Mouse (Mus musculus) hindbrain, embryonic 11.5 days (tissue): ENCODE measurements around the gene Gm3043. TPM values are rescaled to one million over a fixed set of nuclear protein-coding genes. Genes with fewer than 3 reads are reported as not detected.
"Not testable (repeated sequence)": the region's sequence is repeated elsewhere in the genome, so short reads cannot be mapped to it uniquely, and the experiment has no call there.

Experiments used
- ATAC-seq: fragments of 200-750 bp; cut with Nextera tagmentation; 2 replicates; pipeline ENCODE4 v1.8.0; 2017; ENCODE audit warnings: mild to moderate bottlenecking, moderate TSS enrichment, moderate library complexity; ENCODE audit not compliant: low FRiP score
- DNase-seq: peaks from one replicate; pipeline ENCODE4 v3.0.0-alpha.2; 2015; ENCODE audit warnings: low spot score
- H3K27ac ChIP-seq: fragments of 300-500 bp; sonication (generic); 2 replicates; pipeline ENCODE4 v1.5.1; 2014; ENCODE audit warnings: mild to moderate bottlenecking, low read depth, low read length
- H3K27me3 ChIP-seq: fragments of 300-500 bp; sonication (generic); 2 replicates; pipeline ENCODE4 v1.6.1; 2014; ENCODE audit warnings: mild to moderate bottlenecking, low read length, moderate library complexity, mixed read lengths; ENCODE audit not compliant: control insufficient read depth, insufficient read depth
- H3K36me3 ChIP-seq: fragments of 300-500 bp; sonication (generic); 2 replicates; pipeline ENCODE4 v1.6.1; 2014; ENCODE audit warnings: mild to moderate bottlenecking, low read length, moderate library complexity, mixed read lengths; ENCODE audit not compliant: control insufficient read depth, insufficient read depth
- H3K4me1 ChIP-seq: fragments of 300-500 bp; sonication (generic); replicated peaks from 2 replicates; pipeline ENCODE4 v1.6.1; 2014; ENCODE audit warnings: low read length, mixed read lengths; ENCODE audit not compliant: control insufficient read depth, insufficient read depth
- H3K4me2 ChIP-seq: fragments of 300-500 bp; sonication (generic); replicated peaks from 2 replicates; pipeline ENCODE4 v1.6.1; 2014; ENCODE audit warnings: mild to moderate bottlenecking, low read depth, low read length
- H3K4me3 ChIP-seq: fragments of 300-500 bp; sonication (generic); 2 replicates; pipeline ENCODE4 v1.5.1; 2014; ENCODE audit warnings: low read depth, low read length
- H3K9ac ChIP-seq: fragments of 300-500 bp; sonication (generic); 2 replicates; pipeline ENCODE4 v1.6.1; 2014; ENCODE audit warnings: low read depth, low read length
- H3K9me3 ChIP-seq: fragments of 300-500 bp; sonication (generic); 2 replicates; pipeline ENCODE4 v1.6.1; 2016; ENCODE audit warnings: low read length; ENCODE audit not compliant: control insufficient read depth
- WGBS: fragments of 180-500 bp; shearing (Covaris S2); extraction: QIAGEN DNeasy Blood & Tissue Kit; methylation state at CpG from one replicate; pipeline ENCODE4 v1.1.7; 2014; 5-methylcytosine and 5-hydroxymethylcytosine counted together
- polyA plus RNA-seq: library from polyadenylated mRNA; unstranded; fragments of >200 nt; fragmentation: Nextera tagmentation; extraction: Ambion mirVana; gene quantifications from 2 replicates; pipeline ENCODE4 v1.2.1, GENCODE M21; 2014

Gene Gm3043
- polyA plus RNA-seq = not detected in 2 replicates

GRCm38 (mm10) chr14:3688483-3688882 lies at the start of gene Gm3043:
TSS of gene Gm3043 (plus strand) at chr14:3688783.
- not testable (repeated sequence) for H3K9ac ChIP-seq, ATAC-seq, H3K9me3 ChIP-seq, H3K27ac ChIP-seq, DNase-seq, H3K4me2 ChIP-seq, H3K4me3 ChIP-seq, H3K27me3 ChIP-seq, H3K36me3 ChIP-seq, H3K4me1 ChIP-seq
- no CpG with 5 or more reads among the region's 3 CpGs for WGBS

- not testable (repeated sequence) for H3K27me3 ChIP-seq, H3K4me1 ChIP-seq, ATAC-seq, H3K4me3 ChIP-seq, H3K27ac ChIP-seq, H3K36me3 ChIP-seq, H3K4me2 ChIP-seq, H3K9ac ChIP-seq, H3K9me3 ChIP-seq, DNase-seq
- WGBS = no CpG with 5 or more reads among the region's 32 CpGs
These were observed 36.9 kb upstream of the Gm3043 start, which contains the start of gene Gm3020 for GRCm38 (mm10) chr14:3651730-3652129. TSS of gene Gm3020 (plus strand) at chr14:3652030.

Other genes with a start within 250 kb of the Gm3043 start
- not detected in 2 replicates for gene Gm10408, start 239.4 kb upstream of the Gm3043 start, polyA plus RNA-seq
- not detected in 2 replicates for gene Gm3012, start 54.3 kb upstream of the Gm3043 start, polyA plus RNA-seq
- 2.7 TPM in 2 replicates for gene Gm3020, start 36.8 kb upstream of the Gm3043 start, polyA plus RNA-seq
- 0.64 and 1.6 TPM in 2 replicates for gene Gm3002, start 121.3 kb downstream of the Gm3043 start, polyA plus RNA-seq
- gene Gm3033, start 157.5 kb downstream of the Gm3043 start, polyA plus RNA-seq = 0.17 TPM in 1 of 2 replicates, not detected in the other
- 0.20 TPM in 2 replicates for gene Gm2916, start 195.4 kb downstream of the Gm3043 start, polyA plus RNA-seq
- not detected in 2 replicates for gene Gm3029, start 243.0 kb downstream of the Gm3043 start, polyA plus RNA-seq